Mouse (Mus musculus) neural tube, postnatal 0 days (tissue): ENCODE measurements around the gene Zfp280d. TPM values are rescaled to one million over a fixed set of nuclear protein-coding genes. Genes with fewer than 3 reads are reported as not detected.

Source experiments
- polyA plus RNA-seq: library from polyadenylated mRNA; unstranded; fragments of >200 nt; fragmentation: Nextera tagmentation; extraction: Ambion mirVana; gene quantifications from 2 replicates; pipeline ENCODE4 v1.2.1, GENCODE M21; 2015

The Zfp280d gene
- polyA plus RNA-seq, result 20.2 and 22.2 TPM in 2 replicates

GRCm38 (mm10) chr9:72274677-72275076 is at the start of gene Zfp280d:
Gene Zfp280d (plus strand): TSS chr9:72274860.

Other genes starting within 250 kb of the Zfp280d start
- 49.5 and 50.5 TPM in 2 replicates for gene Tcf12, start 163.0 kb upstream of the Zfp280d start, polyA plus RNA-seq
- gene Mns1, start 163.2 kb downstream of the Zfp280d start, polyA plus RNA-seq, result 4.4 and 5.2 TPM in 2 replicates
- gene Tex9, start 217.4 kb downstream of the Zfp280d start, polyA plus RNA-seq, result 32.6 and 33.5 TPM in 2 replicates